Mouse (Mus musculus) heart, embryonic 11.5 days (tissue): ENCODE results near the gene Herc1. TPM values are rescaled to one million over a fixed set of nuclear protein-coding genes. Genes with fewer than 3 reads are reported as not detected.
"Not testable (repeated sequence)": the region's sequence is repeated elsewhere in the genome, so short reads cannot be mapped to it uniquely, and the experiment has no call there.

Experiments
- ATAC-seq: fragments of 200-750 bp; cut with Nextera tagmentation; replicated peaks from 2 replicates; pipeline ENCODE4 v1.8.0; 2017; ENCODE audit warnings: moderate library complexity; ENCODE audit not compliant: insufficient number of reproducible peaks, low FRiP score, low TSS enrichment
- H3K27ac ChIP-seq: fragments of 300-500 bp; sonication (generic); 2 replicates; pipeline ENCODE4 v1.5.1; 2014; ENCODE audit warnings: mild to moderate bottlenecking, low read depth, low read length
- H3K27me3 ChIP-seq: fragments of 300-500 bp; sonication (generic); 2 replicates; pipeline ENCODE4 v1.6.1; 2014; ENCODE audit warnings: mild to moderate bottlenecking, low read length, mixed read lengths; ENCODE audit not compliant: control insufficient read depth, insufficient read depth
- H3K36me3 ChIP-seq: fragments of 300-500 bp; sonication (generic); 2 replicates; pipeline ENCODE4 v1.6.1; 2014; ENCODE audit warnings: mild to moderate bottlenecking, low read length, moderate library complexity, mixed read lengths; ENCODE audit not compliant: control insufficient read depth, insufficient read depth
- H3K4me1 ChIP-seq: fragments of 300-500 bp; sonication (generic); 2 replicates; pipeline ENCODE4 v1.6.1; 2014; ENCODE audit warnings: low read length; ENCODE audit not compliant: control insufficient read depth, insufficient read depth
- H3K4me2 ChIP-seq: fragments of 300-500 bp; sonication (generic); 2 replicates; pipeline ENCODE4 v1.6.1; 2014; ENCODE audit warnings: mild to moderate bottlenecking, moderate library complexity
- H3K4me3 ChIP-seq: fragments of 300-500 bp; sonication (generic); 2 replicates; pipeline ENCODE4 v1.5.1; 2014; ENCODE audit warnings: low read depth, low read length
- H3K9ac ChIP-seq: fragments of 300-500 bp; sonication (generic); 2 replicates; pipeline ENCODE4 v1.6.1; 2014; ENCODE audit warnings: mild to moderate bottlenecking, low read depth, low read length, moderate library complexity
- H3K9me3 ChIP-seq: fragments of 300-500 bp; sonication (generic); replicated peaks from 2 replicates; pipeline ENCODE4 v1.6.1; 2016; ENCODE audit warnings: low read length; ENCODE audit not compliant: control insufficient read depth
- WGBS: fragments of 180-500 bp; shearing (Covaris S2); extraction: QIAGEN DNeasy Blood & Tissue Kit; methylation state at CpG from one replicate; pipeline ENCODE4 v1.1.7; 2014; ENCODE audit not compliant: insufficient replicate concordance; 5-methylcytosine and 5-hydroxymethylcytosine counted together
- polyA plus RNA-seq: library from polyadenylated mRNA; unstranded; fragments of >200 nt; fragmentation: Nextera tagmentation; extraction: Ambion mirVana; gene quantifications from 2 replicates; pipeline ENCODE4 v1.2.1, GENCODE M21; 2014

Gene Herc1
- polyA plus RNA-seq, 1 experiment from 2014 or later: 25.7 TPM

DNA sequence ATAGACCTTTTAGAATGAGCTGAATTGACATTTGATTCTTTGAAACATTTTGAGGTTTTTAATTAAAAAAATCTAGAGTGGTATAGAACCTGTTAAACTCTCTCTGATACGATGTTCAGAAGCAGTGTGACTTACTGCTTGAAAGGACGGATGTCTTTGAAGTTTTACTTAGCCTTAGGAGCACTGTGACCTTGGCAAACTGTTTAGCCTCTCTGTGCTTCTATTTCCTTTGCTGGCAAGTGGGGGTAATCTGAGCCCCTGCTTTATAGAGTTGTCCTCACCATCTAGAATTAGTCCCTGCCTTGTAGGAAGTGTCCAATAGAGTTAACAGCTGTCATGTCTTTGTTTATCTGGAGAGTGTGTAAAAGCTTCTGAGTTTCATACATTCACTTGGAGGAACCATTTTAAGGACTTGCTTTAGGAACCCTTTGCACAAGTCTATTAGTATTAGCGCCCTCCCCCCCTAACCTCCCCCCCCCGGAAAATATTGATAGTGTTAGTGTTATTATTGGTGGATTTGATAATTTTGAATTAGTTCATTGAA lies 18.7 kb downstream of the Herc1 start:
- Histone ChIP-seq H3K27me3 (no peaks in the 10 kb centered on the region), H3K4me2 (no peak overlapping the region), H3K9me3 (no peaks in the 10 kb centered on the region), H3K27ac (no peak overlapping the region), H3K36me3 (peaks cover 10% of the 10 kb centered on the region), H3K4me3 (no peak overlapping the region), H3K4me1 (peaks cover 5% of the 10 kb centered on the region), H3K9ac (no peak overlapping the region)
- 62% methylated on average over 4 of the region's 4 CpGs for WGBS
- ATAC-seq: no peak

DNA sequence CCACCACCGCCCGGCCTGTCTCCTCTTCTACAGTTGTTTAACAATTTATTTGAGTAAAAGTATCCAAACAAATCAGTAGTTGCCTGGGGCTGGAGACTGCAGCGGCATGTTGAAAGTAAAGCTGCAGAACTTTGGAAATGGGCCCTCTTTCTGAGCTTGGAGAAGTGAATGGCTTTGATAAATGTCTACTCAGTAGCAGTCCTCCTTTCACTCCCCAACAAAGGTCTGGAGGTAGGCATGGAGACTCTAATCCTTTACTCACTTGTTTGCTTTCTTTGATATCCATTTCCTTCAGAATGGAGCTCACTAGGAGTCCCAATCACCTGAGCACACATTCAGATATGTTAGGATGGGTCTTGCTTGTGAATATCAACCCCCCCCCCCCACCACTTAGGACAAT lies 20.1 kb downstream of the Herc1 start:
- no peak overlapping the region for H3K4me3 ChIP-seq
- H3K9me3 ChIP-seq: no peaks in the 10 kb centered on the region
- no peak overlapping the region for H3K4me2 ChIP-seq
- peaks cover 10% of the 10 kb centered on the region for H3K36me3 ChIP-seq
- no peak for ATAC-seq
- H3K27ac ChIP-seq: no peak overlapping the region
- peaks cover 5% of the 10 kb centered on the region for H3K4me1 ChIP-seq
- H3K27me3 ChIP-seq: no peaks in the 10 kb centered on the region
- no peak overlapping the region for H3K9ac ChIP-seq
- 85% methylated on average over 3 of the region's 3 CpGs for WGBS

DNA sequence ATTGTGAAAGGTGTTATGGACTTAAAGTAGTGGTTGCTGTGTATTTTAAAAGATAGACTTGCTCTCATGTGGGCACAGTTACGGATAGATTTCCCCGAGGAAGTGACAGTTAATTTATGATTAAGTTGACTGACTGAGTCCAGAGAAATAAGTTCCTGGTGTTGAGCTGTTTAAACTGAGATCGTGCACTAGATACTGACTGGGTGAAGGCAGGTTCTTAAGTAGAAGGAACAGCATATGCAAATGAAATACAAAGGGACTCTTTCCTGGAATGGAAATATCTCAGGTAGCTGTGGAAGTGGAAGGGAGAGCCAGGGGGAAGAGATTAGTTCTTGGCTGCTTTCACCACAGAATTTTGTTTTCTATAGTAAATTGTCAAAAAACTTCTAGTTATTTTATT lies 20.6 kb downstream of the Herc1 start:
- WGBS: 72% methylated on average over 3 of the region's 3 CpGs
- Histone ChIP-seq H3K27me3 (no peaks in the 10 kb centered on the region), H3K4me2 (no peak overlapping the region), H3K4me3 (no peak overlapping the region), H3K4me1 (peaks cover 5% of the 10 kb centered on the region), H3K9ac (no peak overlapping the region), H3K36me3 (peaks cover 10% of the 10 kb centered on the region), H3K9me3 (no peaks in the 10 kb centered on the region), H3K27ac (no peak overlapping the region)
- no peak for ATAC-seq

DNA sequence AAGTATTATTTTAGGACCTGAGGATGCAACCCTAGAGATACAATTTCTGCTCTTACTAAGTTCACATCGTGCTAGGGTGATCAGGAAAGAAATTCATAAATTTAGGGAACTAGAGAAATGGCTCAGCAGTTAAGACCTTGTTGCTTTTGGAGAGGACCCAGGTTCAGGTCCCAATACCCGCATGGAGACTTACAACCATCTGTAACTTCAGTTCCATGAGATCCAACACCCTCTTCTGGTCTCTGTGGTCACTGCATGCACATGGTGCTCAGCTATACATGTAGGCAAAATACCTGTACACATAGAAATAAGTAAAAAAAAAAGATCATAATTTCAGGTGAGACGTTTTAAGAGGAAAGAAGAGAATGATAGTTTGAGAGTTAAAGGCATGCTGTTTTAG lies 23.2 kb downstream of the Herc1 start:
- Histone ChIP-seq H3K36me3 (peaks cover 10% of the 10 kb centered on the region), H3K27me3 (no peaks in the 10 kb centered on the region), H3K27ac (no peak overlapping the region), H3K4me1 (peaks cover 5% of the 10 kb centered on the region), H3K4me2 (no peak overlapping the region), H3K9ac (no peak overlapping the region), H3K4me3 (no peak overlapping the region), H3K9me3 (no peaks in the 10 kb centered on the region)
- no peak for ATAC-seq
- 88% methylated on average over 3 of the region's 3 CpGs for WGBS

DNA sequence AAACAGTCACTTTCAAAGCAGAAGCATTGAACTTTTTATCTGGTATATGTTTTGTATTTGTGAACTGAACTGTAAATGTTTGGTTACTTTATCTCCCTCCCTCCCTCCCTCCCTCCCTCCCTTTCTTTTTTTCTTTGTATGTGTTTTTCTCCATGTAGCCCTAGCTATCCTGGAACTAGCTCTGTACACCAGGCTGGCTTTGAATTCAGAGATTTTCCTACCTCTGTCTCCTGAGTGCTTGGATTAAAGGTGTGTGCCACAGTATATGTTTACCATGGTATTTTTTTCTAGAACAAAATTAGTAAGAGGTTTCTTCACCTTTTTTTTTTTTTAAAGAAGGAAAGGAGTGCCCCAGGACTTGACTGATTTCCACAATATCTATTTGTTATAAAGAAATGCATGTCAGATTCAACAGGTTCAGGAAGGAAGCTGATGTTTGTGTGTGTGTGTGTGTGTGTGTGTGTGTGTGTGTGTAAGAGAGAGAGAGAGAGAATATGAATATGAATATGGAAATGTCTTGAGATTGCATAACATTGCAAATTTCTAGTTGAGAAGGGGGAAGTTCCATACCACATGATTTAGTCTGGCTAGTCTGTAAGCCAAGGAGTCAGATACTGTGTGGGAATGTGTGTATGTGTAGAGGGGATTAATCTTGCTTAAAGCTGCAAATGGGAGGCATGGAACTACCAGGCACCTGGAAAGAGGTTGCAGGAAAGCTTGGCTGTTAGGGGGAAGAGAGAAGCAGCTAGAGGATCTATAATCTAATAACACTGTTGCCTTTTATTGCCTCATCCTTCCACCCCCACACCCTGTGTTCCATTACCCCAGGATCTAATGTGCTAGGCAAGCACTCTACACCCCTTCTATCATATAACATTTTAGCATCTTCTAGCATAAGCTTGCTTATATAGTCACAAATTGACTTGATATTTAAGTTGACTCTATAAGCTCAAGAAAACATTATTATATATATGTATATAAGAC lies 24.5 kb downstream of the Herc1 start:
- Histone ChIP-seq H3K27ac (no peak overlapping the region), H3K4me1 (no peaks in the 10 kb centered on the region), H3K4me3 (no peak overlapping the region), H3K9me3 (no peaks in the 10 kb centered on the region), H3K36me3 (peaks cover 10% of the 10 kb centered on the region), H3K4me2 (no peak overlapping the region), H3K27me3 (no peaks in the 10 kb centered on the region), H3K9ac (no peak overlapping the region)
- ATAC-seq: no peak

DNA sequence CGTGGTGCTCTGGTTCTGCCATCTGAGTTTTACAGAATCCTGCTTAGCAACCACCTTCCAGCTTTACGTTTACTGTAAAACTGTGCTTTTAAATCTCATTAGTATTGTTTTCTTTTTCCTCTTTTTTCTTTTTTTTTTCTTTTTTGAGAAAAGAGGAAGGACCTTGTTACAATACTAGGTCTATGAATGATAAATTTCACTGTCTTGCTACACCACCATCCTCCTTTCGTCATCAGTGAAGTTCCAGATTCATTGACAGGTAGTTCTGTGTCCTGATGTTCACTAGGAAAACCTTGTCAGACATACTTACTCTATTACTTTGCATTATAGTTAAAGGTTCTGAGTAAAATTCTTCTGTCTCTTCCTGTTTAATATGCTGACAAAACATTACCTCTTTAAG lies 33.2 kb downstream of the Herc1 start:
- no peak overlapping the region for H3K9ac ChIP-seq
- H3K4me2 ChIP-seq: no peak overlapping the region
- ATAC-seq: no peak
- peaks cover 5% of the 10 kb centered on the region; the same call in 1 of the 2 replicates for H3K36me3 ChIP-seq
- H3K4me1 ChIP-seq: no peaks in the 10 kb centered on the region
- no peak overlapping the region for H3K27ac ChIP-seq
- H3K27me3 ChIP-seq: no peaks in the 10 kb centered on the region
- no peaks in the 10 kb centered on the region for H3K9me3 ChIP-seq
- WGBS: 93% methylated on average over 3 of the region's 3 CpGs
- H3K4me3 ChIP-seq: no peak overlapping the region

DNA sequence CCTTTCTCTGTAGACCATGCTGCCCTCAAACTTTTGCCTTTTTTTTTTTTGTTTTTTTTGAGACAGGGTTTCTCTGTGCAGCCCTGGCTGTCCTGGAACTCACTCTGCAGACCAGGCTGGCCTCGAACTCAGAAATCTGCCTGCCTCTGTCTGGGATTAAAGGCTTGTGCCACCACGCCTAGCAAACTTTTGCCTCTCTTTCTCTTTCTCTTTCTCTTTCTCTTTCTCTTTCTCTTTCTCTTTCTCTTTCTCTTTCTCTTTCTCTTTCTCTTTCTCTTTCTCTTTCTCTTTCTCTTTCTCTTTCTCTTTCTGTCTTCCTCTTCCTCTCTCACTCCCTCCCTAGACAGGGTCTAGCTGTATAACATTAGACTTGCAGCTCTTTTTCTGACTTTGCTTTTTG lies 40.1 kb downstream of the Herc1 start:
- not testable (repeated sequence) for H3K36me3 ChIP-seq, ATAC-seq, H3K4me2 ChIP-seq, H3K4me3 ChIP-seq, H3K27ac ChIP-seq, H3K4me1 ChIP-seq, H3K9me3 ChIP-seq, H3K9ac ChIP-seq, H3K27me3 ChIP-seq
- 95% methylated on average over 2 of the region's 2 CpGs for WGBS

DNA sequence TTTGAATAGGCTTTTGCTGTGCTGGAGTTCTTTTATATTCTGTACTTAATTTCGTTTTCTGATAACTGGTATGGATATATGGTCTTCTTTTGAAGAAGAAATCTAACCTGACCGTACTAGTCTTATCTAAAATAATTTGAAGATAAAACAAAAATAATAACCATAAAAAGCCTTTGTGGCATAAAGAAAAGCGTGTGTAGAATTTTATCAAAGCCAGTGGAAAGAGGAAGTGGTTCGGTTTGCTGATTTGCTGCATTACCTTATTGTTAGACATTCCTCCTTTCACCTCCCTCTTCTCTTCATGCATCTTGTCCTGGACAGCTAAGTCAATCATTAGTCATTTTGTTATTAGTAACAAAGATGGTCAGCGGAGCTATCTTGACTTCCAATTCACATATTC lies 43.1 kb downstream of the Herc1 start:
- Histone ChIP-seq H3K9me3 (no peaks in the 10 kb centered on the region), H3K4me2 (no peak overlapping the region), H3K4me1 (no peaks in the 10 kb centered on the region), H3K27me3 (no peaks in the 10 kb centered on the region), H3K27ac (no peak overlapping the region), H3K4me3 (no peak overlapping the region), H3K36me3 (peaks cover 6% of the 10 kb centered on the region; the same call in 1 of the 2 replicates), H3K9ac (no peak overlapping the region)
- ATAC-seq: no peak
- 83% methylated on average over 5 of the region's 5 CpGs for WGBS

DNA sequence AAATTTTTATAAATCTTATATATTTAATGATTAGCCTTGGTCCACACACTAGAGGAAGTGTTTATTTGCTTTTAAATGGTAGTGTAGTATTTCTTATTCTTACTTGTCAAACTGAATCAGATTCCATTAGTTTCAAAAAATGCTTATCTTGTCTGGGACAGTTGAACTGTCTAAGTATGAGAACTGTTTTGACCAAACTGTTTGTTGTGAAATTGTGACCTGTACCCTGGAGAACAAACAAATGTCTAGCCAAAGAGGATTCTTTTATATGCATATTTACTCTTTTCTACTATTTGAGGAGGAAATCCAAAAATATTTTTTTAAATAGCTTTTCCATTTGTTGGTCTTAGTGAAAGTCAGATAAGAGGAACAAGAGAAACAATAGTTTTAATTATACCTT lies 73.2 kb downstream of the Herc1 start:
- Histone ChIP-seq H3K36me3 (peaks cover under 1% of the 10 kb centered on the region; the same call in 1 of the 2 replicates), H3K9me3 (no peaks in the 10 kb centered on the region), H3K9ac (no peak overlapping the region), H3K4me1 (no peaks in the 10 kb centered on the region), H3K27me3 (no peaks in the 10 kb centered on the region), H3K4me3 (no peak overlapping the region), H3K27ac (no peak overlapping the region), H3K4me2 (no peak overlapping the region)
- ATAC-seq: no peak
